Mouse (Mus musculus) liver, postnatal 0 days (tissue): ENCODE results near the gene Ncapg.

Experiments used
- CTCF ChIP-seq: sonication (generic); IDR thresholded peaks from 2 replicates; pipeline ENCODE4 v1.5.1; 2016; ENCODE audit warnings: antibody characterized with exemption, low read depth
- EP300 ChIP-seq: IDR thresholded peaks from 2 replicates; pipeline ENCODE4 v1.6.1; 2016; ENCODE audit warnings: antibody characterized with exemption, low read depth, mild to moderate bottlenecking

- no peak for TF ChIP-seq CTCF
- TF ChIP-seq EP300 = no peak
These were observed 18.6 kb upstream of the Ncapg start for GRCm38 (mm10) chr5:45651026-45651703.
